Mouse (Mus musculus): ENCODE measurements at regions not wholly inside any gene's neighbourhood (a gene's known extent, or its start where the extent isn't known, plus 50 kb on each side); places are given as distances from the start of the nearest gene placed in this dataset.

- TF ChIP-seq GATA1 (IDR thresholded peaks at IDR 0.05; ENCODE audit: borderline replicate concordance, low read length) (no peak), FLI1 (IDR thresholded peaks at IDR 0.05; ENCODE audit: low read length) (no peak)
Measured at GRCm38 (mm10) chr10:3649983-3650382, 90.2 kb upstream of the Plekhg1 start.

All from megakaryocyte, embryonic 14.5 days (primary cell).